Mouse (Mus musculus): ENCODE results near the gene Aipl1.

The Aipl1 gene

GRCm38 (mm10) chr11:72037409-72037808 lies at the start of gene Aipl1:
Gene Aipl1 (minus strand): TSS chr11:72037509.
- DNase-seq (ENCODE audit: low spot score in 2 of 2) = no peak

- DNase-seq (ENCODE audit: low spot score in 2 of 2) = no peak
These were observed 49.1 kb upstream of the Aipl1 start for GRCm38 (mm10) chr11:72086251-72087046.

GRCm38 (mm10) chr11:72084337-72084736 lies 47.0 kb upstream of the Aipl1 start:
- DNase-seq (ENCODE audit: low spot score in 2 of 2) = no peak

- no peak for DNase-seq (ENCODE audit: low spot score in 2 of 2)
These were observed 45.3 kb upstream of the Aipl1 start for GRCm38 (mm10) chr11:72082601-72083000.

- DNase-seq (ENCODE audit: low spot score in 2 of 2) = no peak
These were observed 43.2 kb upstream of the Aipl1 start for GRCm38 (mm10) chr11:72080461-72080860.

- DNase-seq (ENCODE audit: low spot score in 2 of 2) = no peak
These were observed 41.3 kb upstream of the Aipl1 start for GRCm38 (mm10) chr11:72078647-72079046.

- DNase-seq (ENCODE audit: low spot score in 2 of 2) = no peak
These were observed 40.7 kb upstream of the Aipl1 start for GRCm38 (mm10) chr11:72078056-72078455.

GRCm38 (mm10) chr11:72074230-72074629 lies 36.9 kb upstream of the Aipl1 start:
- no peak for DNase-seq (ENCODE audit: low spot score in 2 of 2)

GRCm38 (mm10) chr11:72072331-72072905 lies 35.1 kb upstream of the Aipl1 start:
- no peak for DNase-seq (ENCODE audit: low spot score in 2 of 2)

- no peak for DNase-seq (ENCODE audit: low spot score in 2 of 2)
These were observed 33.4 kb upstream of the Aipl1 start for GRCm38 (mm10) chr11:72070733-72071132.

- DNase-seq (ENCODE audit: low spot score in 2 of 2) = no peak
These were observed 30.7 kb upstream of the Aipl1 start for GRCm38 (mm10) chr11:72068026-72068425.

- DNase-seq (ENCODE audit: low spot score in 2 of 2) = no peak
These were observed 30.0 kb upstream of the Aipl1 start for GRCm38 (mm10) chr11:72067326-72067725.

- DNase-seq (ENCODE audit: low spot score in 2 of 2) = no peak
These were observed 29.0 kb upstream of the Aipl1 start for GRCm38 (mm10) chr11:72066330-72066729.

GRCm38 (mm10) chr11:72065103-72065502 lies 27.8 kb upstream of the Aipl1 start:
- DNase-seq (ENCODE audit: low spot score in 2 of 2) = no peak

GRCm38 (mm10) chr11:72064414-72064813 lies 27.1 kb upstream of the Aipl1 start:
- DNase-seq (ENCODE audit: low spot score in 2 of 2) = no peak

GRCm38 (mm10) chr11:72061093-72061620 lies 23.8 kb upstream of the Aipl1 start:
- no peak for DNase-seq (ENCODE audit: low spot score in 2 of 2)

GRCm38 (mm10) chr11:72060416-72060815 lies 23.1 kb upstream of the Aipl1 start:
- DNase-seq (ENCODE audit: low spot score in 2 of 2) = no peak

GRCm38 (mm10) chr11:72057166-72057565 lies 19.9 kb upstream of the Aipl1 start:
- DNase-seq (ENCODE audit: low spot score in 2 of 2) = no peak

- no peak for DNase-seq (ENCODE audit: low spot score in 2 of 2)
These were observed 17.9 kb upstream of the Aipl1 start for GRCm38 (mm10) chr11:72055176-72055575.

- peak in 1 of 2 experiments; percentile 76 for DNase-seq (ENCODE audit: low spot score in 2 of 2)
These were observed 15.3 kb upstream of the Aipl1 start for GRCm38 (mm10) chr11:72052636-72053035.

- no peak for DNase-seq (ENCODE audit: low spot score in 2 of 2)
These were observed 14.9 kb upstream of the Aipl1 start for GRCm38 (mm10) chr11:72052221-72052620.

- no peak for DNase-seq (ENCODE audit: low spot score in 2 of 2)
These were observed 13.9 kb upstream of the Aipl1 start for GRCm38 (mm10) chr11:72050895-72051858.

Data from urinary bladder, postnatal 4 days (tissue).